Mouse (Mus musculus) kidney, adult 2 months (tissue): ENCODE measurements at regions not wholly inside any gene's neighbourhood (a gene's known extent, or its start where the extent isn't known, plus 50 kb on each side); places are given as distances from the start of the nearest gene placed in this dataset.

ENCODE experiments used
- CTCF ChIP-seq: fragments of 200-500 bp; conservative IDR thresholded peaks from 2 replicates; pipeline ENCODE4 v1.5.1; 2011; ENCODE audit warnings: low read depth, mild to moderate bottlenecking, control low read depth, low read length, moderate library complexity, mixed read lengths; ENCODE audit not compliant: insufficient read depth, insufficient read length
- POLR2A ChIP-seq: fragments of 200-500 bp; IDR thresholded peaks from one replicate; pipeline ENCODE4 v1.6.1; 2011; ENCODE audit warnings: low read depth, low read length, control low read depth

DNA sequence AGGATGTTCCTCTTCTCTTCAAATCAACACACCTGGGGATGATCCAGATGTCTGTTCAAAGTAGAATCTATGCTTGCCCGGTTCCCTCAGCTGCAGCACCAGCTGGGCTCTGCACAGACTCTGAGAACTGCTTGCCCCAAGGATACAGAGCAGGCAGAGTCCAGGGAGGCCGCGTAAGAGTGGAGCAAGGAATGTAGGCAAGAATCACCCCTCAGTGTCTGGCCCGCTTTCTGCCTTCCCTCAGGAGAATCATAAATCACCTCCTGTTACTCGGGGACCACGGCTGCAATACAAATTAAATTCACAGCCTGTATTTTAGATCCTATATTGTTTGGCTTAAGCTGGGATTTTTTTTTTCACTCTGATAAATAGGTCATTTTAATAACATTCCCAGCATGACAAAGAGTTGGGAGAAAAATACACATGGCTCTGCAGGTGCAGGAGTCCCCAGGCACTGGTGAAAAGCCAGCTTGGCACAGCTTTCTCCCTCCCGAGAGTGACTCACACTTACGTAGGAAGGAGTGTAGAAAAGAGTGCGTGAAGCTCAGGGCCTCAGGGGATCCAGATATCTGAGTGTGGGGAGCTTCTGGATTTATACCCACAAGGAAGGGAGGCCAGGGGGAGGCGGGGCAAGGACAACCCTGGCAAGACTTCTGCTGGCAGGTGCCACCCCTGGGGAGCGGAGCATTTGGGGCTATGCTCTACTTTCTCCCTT lies 726.3 kb downstream of the Hs3st4 start:
- no peak for TF ChIP-seq CTCF
- no peak for TF ChIP-seq POLR2A
